28 mouse cellular contexts compared by ENCODE assay signal in genomic region chr2:11899698-11900660, GRCm38 (mm10).
A peak's percentile ranks its signal among the peaks of the same experiment; 100 is the strongest.
DNase-seq lines count a peak whose midpoint lies in the region; ATAC-seq lines count a peak whose summit lies in the region.
"Had no signal": no experiment of that assay in that cellular context is flagged by ENCODE, and none has a peak within 500 bp of the region (broad histone marks: within the 10 kb centered on the region; RNA-seq: fewer than 3 reads in every experiment).

No protein-coding gene starts in this region.

- H3K9me3 ChIP-seq in neural tube, embryonic 14.5 days (ENCODE audit: control insufficient read depth, low read length), result no peaks in the 10 kb centered on the region
- H3K9me3 ChIP-seq in kidney, embryonic 15.5 days (replicated peaks), result no peaks in the 10 kb centered on the region; the same call in 1 of the 2 replicates
- H3K9me3 ChIP-seq: forebrain, embryonic 13.5 days; hindbrain, embryonic 10.5 days; liver, embryonic 13.5 days; neural tube, embryonic 12.5 days had no signal

- 0 out of 2 replicates have a peak, but pooled peaks have one; percentile 24 for ATAC-seq in neural tube, embryonic 14.5 days (ENCODE audit: low read depth)
- ATAC-seq in kidney, embryonic 15.5 days (replicated peaks; ENCODE audit: low FRiP score), result peak; percentile 89
- ATAC-seq: CD4-positive, CD25-positive, alpha-beta regulatory T cell, adult 4 months; forebrain, embryonic 13.5 days; hindbrain, postnatal 0 days; intestine, embryonic 16.5 days; midbrain, embryonic 16.5 days had no signal

- WGBS in neural tube, embryonic 14.5 days, result 77% methylated on average over 11 of the region's 11 CpGs
- 41% methylated on average over 11 of the region's 11 CpGs for WGBS in kidney, embryonic 15.5 days

- no peaks in the 10 kb centered on the region for H3K27me3 ChIP-seq in neural tube, embryonic 14.5 days (ENCODE audit: control insufficient read depth, insufficient read depth, low read length)
- no peaks in the 10 kb centered on the region for H3K27me3 ChIP-seq in kidney, embryonic 15.5 days
- H3K27me3 ChIP-seq: forebrain, embryonic 13.5 days; limb, embryonic 15.5 days; liver, embryonic 13.5 days; neural tube, embryonic 12.5 days had no signal

- H3K4me1 ChIP-seq in neural tube, embryonic 14.5 days (ENCODE audit: control insufficient read depth, insufficient read depth, low read length), result no peaks in the 10 kb centered on the region
- 0 out of 2 replicates have a peak, but pooled peaks cover 4% of the 10 kb centered on the region for H3K4me1 ChIP-seq in kidney, embryonic 15.5 days
- H3K4me1 ChIP-seq: forebrain, embryonic 13.5 days; hindbrain, embryonic 10.5 days; limb, embryonic 15.5 days; liver, embryonic 13.5 days; neural tube, embryonic 12.5 days had no signal

- H3K4me2 ChIP-seq in neural tube, embryonic 14.5 days (ENCODE audit: low read depth, low read length), result no peak overlapping the region
- H3K4me2 ChIP-seq in kidney, embryonic 15.5 days, result no peak overlapping the region
- H3K4me2 ChIP-seq: forebrain, embryonic 13.5 days; limb, embryonic 15.5 days; liver, embryonic 13.5 days; midbrain, embryonic 11.5 days; neural tube, embryonic 12.5 days had no signal

- no peaks in the 10 kb centered on the region for H3K36me3 ChIP-seq in neural tube, embryonic 14.5 days (ENCODE audit: control insufficient read depth, insufficient read depth, low read length)
- no peaks in the 10 kb centered on the region for H3K36me3 ChIP-seq in kidney, embryonic 15.5 days
- H3K36me3 ChIP-seq: hindbrain, embryonic 10.5 days; limb, embryonic 15.5 days; liver, embryonic 13.5 days; neural tube, embryonic 12.5 days had no signal

- peak; percentile 3 for DNase-seq in kidney, adult 18-20 months
- DNase-seq in kidney, postnatal 14 days, result no peak
- DNase-seq in neural tube, embryonic 10.5 days (ENCODE audit: extremely low spot score, low spot score), result no peak
- no peak for DNase-seq in gastrocnemius, adult 8-10 months (ENCODE audit: low spot score in 2 of 2)
- DNase-seq in cerebellum, postnatal 4 days (ENCODE audit: low spot score in 2 of 2), result no peak
- DNase-seq: adrenal gland, adult 2 months; adrenal gland, postnatal 36 days; cerebellum, adult 18-20 months; cerebellum, postnatal 10 days; gastrocnemius, postnatal 14 days; heart, postnatal 14 days; left cerebral cortex, postnatal 4 days; liver, embryonic 13.5 days; lung, postnatal 36 days; right cerebral cortex, postnatal 14 days; thymus, postnatal 14 days had no signal

- no peak overlapping the region for H3K9ac ChIP-seq in neural tube, embryonic 14.5 days (replicated peaks; ENCODE audit: low read depth, low read length)
- no peak overlapping the region for H3K9ac ChIP-seq in kidney, embryonic 15.5 days
- H3K9ac ChIP-seq: forebrain, embryonic 13.5 days; limb, embryonic 15.5 days; liver, embryonic 13.5 days; neural tube, embryonic 12.5 days had no signal

- no peak overlapping the region for H3K4me3 ChIP-seq in neural tube, embryonic 14.5 days (ENCODE audit: low read depth, low read length)
- no peak overlapping the region for H3K4me3 ChIP-seq in kidney, embryonic 15.5 days (replicated peaks)
- H3K4me3 ChIP-seq: forebrain, embryonic 13.5 days; hindbrain, embryonic 10.5 days; layer of hippocampus, adult 2 months; limb, embryonic 15.5 days; liver, embryonic 13.5 days; neural tube, embryonic 12.5 days had no signal

- H3K27ac ChIP-seq in neural tube, embryonic 14.5 days (ENCODE audit: low read depth, low read length), result no peak overlapping the region
- H3K27ac ChIP-seq in kidney, embryonic 15.5 days, result peak overlapping the region; percentile 33
- H3K27ac ChIP-seq: forebrain, embryonic 13.5 days; hindbrain, embryonic 10.5 days; hindbrain, postnatal 0 days; layer of hippocampus, adult 2 months; limb, embryonic 15.5 days; liver, embryonic 13.5 days; neural tube, embryonic 12.5 days had no signal
